Mouse (Mus musculus): ENCODE measurements around the gene Phf1. TPM values are rescaled to one million over a fixed set of nuclear protein-coding genes. Genes with fewer than 3 reads are reported as not detected.

Phf1 gene
- polyA plus RNA-seq, 1 experiment from 2014 or later: 9.8 TPM

DNA sequence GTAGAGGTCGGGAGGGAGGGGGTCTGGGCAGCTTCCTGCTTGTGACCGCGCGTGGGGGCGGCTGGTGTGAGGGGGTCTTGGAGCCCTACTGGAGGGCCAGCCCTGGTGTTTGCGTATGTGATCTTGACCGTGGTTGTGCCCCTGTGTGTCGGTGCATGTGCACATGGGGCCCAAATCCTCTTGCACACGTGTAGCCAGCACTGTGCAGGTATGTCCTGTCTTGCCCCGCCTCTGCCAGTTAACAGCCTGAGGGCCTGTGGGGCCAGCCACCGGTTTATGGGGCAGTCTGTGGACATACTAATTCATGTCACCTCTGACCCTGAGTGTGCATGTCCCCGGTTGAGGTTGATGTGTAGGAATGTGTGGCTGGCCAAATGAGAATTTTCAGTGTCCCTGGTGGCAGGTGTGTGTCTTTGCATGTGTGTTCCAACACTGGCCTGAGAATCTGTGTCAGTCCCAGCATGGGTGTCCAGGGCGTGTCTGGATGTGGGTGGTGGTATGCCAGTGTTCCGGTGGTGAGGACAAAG is 16.3 kb downstream of the Phf1 start:
- H3K4me2 ChIP-seq (ENCODE audit: low read length): peak overlapping the region; percentile 100
- H3K4me1 ChIP-seq (replicated peaks; ENCODE audit: insufficient read depth, low read length): peaks cover 40% of the 10 kb centered on the region
- H3K9ac ChIP-seq (ENCODE audit: low read depth, low read length): peak overlapping the region; percentile 70
- H3K36me3 ChIP-seq (ENCODE audit: insufficient read depth, low read length): no peaks in the 10 kb centered on the region
- peak overlapping the region; percentile 64 for H3K27ac ChIP-seq
- H3K27me3 ChIP-seq (ENCODE audit: insufficient read depth, low read length): no peaks in the 10 kb centered on the region
- ATAC-seq (replicated peaks; ENCODE audit: low FRiP score, low read depth) (peak; percentile 27), DNase-seq (ENCODE audit: low spot score) (peak; percentile 66)
- WGBS: 10% methylated on average over 13 of the region's 14 CpGs
- TF ChIP-seq CTCF (IDR thresholded peaks at IDR 0.05; ENCODE audit: low read depth): peak; percentile 48; the same call in 1 of the 2 replicates
- peak overlapping the region; percentile 78 for H3K4me3 ChIP-seq (replicated peaks; ENCODE audit: low read depth, low read length)
- H3K9me3 ChIP-seq (replicated peaks; ENCODE audit: low read length): no peaks in the 10 kb centered on the region

DNA sequence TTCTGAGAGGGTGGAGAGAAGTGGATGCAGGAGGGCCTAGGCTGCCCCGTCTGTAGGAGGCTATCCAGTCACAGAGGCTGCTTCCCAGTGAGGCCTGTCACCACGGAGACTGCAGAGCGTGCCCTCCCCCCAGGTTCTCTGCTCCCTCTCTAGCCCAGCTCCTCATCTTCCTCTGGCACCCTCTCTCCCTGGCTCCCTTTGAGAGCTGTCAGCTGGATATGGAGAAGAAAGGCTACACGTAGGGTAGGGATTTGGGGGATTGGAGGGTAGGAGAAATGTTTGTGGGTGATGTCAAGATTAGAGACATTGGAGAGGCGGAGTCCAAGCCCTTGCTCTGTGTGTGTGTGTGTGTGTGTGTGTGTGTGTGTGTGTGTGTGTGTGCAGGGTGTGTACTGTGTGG is 17.0 kb downstream of the Phf1 start:
- H3K4me3 ChIP-seq (replicated peaks; ENCODE audit: low read depth, low read length): no peak overlapping the region
- no peak overlapping the region for H3K9ac ChIP-seq (ENCODE audit: low read depth, low read length)
- 0 out of 2 replicates have a peak, but pooled peaks cover 2% of the 10 kb centered on the region for H3K36me3 ChIP-seq (ENCODE audit: insufficient read depth, low read length)
- H3K27me3 ChIP-seq (ENCODE audit: insufficient read depth, low read length): no peaks in the 10 kb centered on the region
- H3K9me3 ChIP-seq (replicated peaks; ENCODE audit: low read length): no peaks in the 10 kb centered on the region
- H3K4me2 ChIP-seq (ENCODE audit: low read length): no peak overlapping the region
- no peak for ATAC-seq (replicated peaks; ENCODE audit: low FRiP score, low read depth)
- WGBS: 52% methylated on average over 5 of the region's 5 CpGs
- peak overlapping the region; percentile 64; the same call in 1 of the 2 replicates for H3K27ac ChIP-seq
- TF ChIP-seq CTCF (IDR thresholded peaks at IDR 0.05; ENCODE audit: low read depth): no peak
- DNase-seq (ENCODE audit: low spot score): no peak
- H3K4me1 ChIP-seq (replicated peaks; ENCODE audit: insufficient read depth, low read length): peaks cover 40% of the 10 kb centered on the region

DNA sequence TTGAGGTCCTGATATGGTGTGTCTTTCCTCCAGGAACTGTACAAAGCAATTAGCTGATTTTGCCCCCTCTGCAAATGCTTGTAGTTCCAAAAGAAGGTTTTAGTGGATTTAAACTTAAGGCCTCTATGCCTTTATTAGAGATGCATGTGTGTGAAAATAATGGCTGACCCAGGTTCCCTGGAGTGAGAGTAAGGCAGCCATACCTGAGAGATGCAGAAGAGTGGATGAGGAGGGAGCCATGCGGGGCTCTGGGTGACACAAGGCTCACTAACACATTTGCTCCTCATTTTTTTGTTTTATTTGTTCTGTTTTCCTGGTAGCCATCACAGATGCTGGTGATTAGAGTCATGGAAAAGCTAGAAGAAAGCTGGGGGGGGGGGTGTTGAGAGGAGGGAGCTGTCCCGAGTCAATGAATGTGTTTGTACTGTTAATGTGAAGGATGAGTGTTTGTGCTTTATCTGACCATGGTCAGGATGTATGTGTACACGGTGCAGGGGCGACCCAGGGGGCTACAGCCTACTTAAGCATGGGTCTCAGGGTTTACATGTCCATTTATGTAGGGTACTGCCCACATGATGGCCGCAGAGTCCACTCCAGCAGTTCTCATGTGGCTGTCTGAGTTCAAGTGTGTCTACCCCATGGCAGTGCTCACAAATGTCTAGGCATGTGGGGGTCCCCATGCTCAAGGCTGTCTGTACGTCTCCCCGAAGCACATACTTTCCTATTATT is 17.9 kb downstream of the Phf1 start:
- no peaks in the 10 kb centered on the region for H3K27me3 ChIP-seq (ENCODE audit: insufficient read depth, low read length)
- peak overlapping the region; percentile 20; the same call in 1 of the 2 replicates for H3K4me3 ChIP-seq (replicated peaks; ENCODE audit: low read depth, low read length)
- 0 out of 2 replicates have a peak overlapping the region, but pooled peaks have one; percentile 38 for H3K9ac ChIP-seq (ENCODE audit: low read depth, low read length)
- WGBS: 30% methylated on average over 7 of the region's 7 CpGs
- no peak for ATAC-seq (replicated peaks; ENCODE audit: low FRiP score, low read depth)
- peaks cover 37% of the 10 kb centered on the region for H3K4me1 ChIP-seq (replicated peaks; ENCODE audit: insufficient read depth, low read length)
- 0 out of 2 replicates have a peak, but pooled peaks cover 5% of the 10 kb centered on the region for H3K36me3 ChIP-seq (ENCODE audit: insufficient read depth, low read length)
- peak overlapping the region; percentile 57 for H3K4me2 ChIP-seq (ENCODE audit: low read length)
- no peaks in the 10 kb centered on the region for H3K9me3 ChIP-seq (replicated peaks; ENCODE audit: low read length)
- DNase-seq (ENCODE audit: low spot score): no peak
- TF ChIP-seq CTCF (IDR thresholded peaks at IDR 0.05; ENCODE audit: low read depth): no peak
- no peak overlapping the region for H3K27ac ChIP-seq

DNA sequence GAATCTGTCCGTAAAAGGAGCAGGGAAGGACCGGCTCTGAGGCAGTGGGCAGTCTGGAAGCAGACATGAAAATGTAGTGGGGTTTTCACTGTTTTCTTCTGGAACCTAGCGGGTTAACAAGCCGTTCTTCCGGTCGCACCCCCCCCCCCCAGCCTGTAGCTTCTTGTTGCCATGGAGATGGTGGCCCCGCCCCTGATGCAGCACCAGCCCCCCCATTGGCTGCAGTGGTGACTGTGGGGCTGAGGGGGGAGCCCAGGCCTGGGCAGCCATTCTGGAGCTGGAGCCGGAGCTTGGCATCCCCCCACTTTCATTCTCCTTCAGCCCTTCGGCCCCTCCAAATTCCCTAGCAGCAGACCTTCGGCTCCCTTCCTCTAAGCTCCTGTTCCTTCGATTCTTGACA is 18.6 kb downstream of the Phf1 start:
- ATAC-seq (replicated peaks; ENCODE audit: low FRiP score, low read depth) (peak; percentile 34; the same call in 1 of the 2 replicates), DNase-seq (ENCODE audit: low spot score) (peak; percentile 91)
- Histone ChIP-seq H3K27ac (no peak overlapping the region), H3K9ac (ENCODE audit: low read depth, low read length) (peak overlapping the region; percentile 38), H3K4me1 (replicated peaks; ENCODE audit: insufficient read depth, low read length) (peaks cover 32% of the 10 kb centered on the region), H3K9me3 (replicated peaks; ENCODE audit: low read length) (no peaks in the 10 kb centered on the region), H3K27me3 (ENCODE audit: insufficient read depth, low read length) (no peaks in the 10 kb centered on the region), H3K4me2 (ENCODE audit: low read length) (peak overlapping the region; percentile 57), H3K36me3 (ENCODE audit: insufficient read depth, low read length) (0 out of 2 replicates have a peak, but pooled peaks cover 5% of the 10 kb centered on the region), H3K4me3 (replicated peaks; ENCODE audit: low read depth, low read length) (peak overlapping the region; percentile 20)
- no peak for TF ChIP-seq CTCF (IDR thresholded peaks at IDR 0.05; ENCODE audit: low read depth)
- WGBS: 2% methylated on average over 11 of the region's 11 CpGs

DNA sequence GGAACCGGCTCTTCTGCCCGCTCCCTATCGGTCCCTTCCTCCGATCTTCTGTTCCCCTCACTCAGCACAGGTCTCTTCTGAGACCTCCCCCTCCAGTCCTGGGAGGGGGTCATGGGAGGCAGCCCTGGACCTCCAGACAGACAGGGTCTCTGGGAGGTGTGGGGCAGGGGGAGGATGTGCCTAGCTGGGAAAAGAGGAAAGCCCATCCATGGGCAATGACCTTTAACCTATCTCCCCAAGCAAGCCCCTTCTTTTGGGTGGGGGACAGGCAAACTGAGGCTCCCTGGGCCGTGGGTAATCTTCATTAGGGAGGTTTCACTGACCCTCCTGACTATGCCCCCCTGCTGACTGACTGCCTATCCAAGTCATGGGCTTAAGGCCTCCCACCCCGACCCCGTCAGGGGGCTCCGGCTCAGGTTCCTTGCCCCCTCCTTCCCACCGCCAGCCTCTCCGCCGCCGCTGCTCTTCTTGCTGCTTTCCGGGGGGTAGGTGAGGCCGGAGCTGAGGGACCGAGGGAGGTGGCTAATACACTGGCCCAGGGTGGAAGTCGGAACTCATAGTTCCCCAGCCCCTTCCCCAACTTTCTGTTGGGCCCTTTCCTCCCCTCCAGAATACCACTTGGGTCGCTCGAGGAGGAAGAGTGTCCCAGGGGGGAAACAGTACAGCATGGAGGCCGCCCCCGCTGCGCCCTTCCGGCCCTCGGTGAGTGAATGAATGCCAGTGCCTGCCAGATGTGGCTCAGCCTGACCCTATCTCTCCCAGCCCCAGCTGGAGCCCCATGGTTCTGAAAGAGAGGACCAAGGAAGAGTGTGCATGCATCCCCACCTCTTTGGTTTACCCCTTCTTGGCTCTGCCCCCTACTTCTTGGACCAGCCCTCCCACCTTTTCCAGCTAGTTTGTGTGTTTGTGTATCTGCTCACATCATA is 19.4 kb downstream of the Phf1 start:
- peaks cover 32% of the 10 kb centered on the region for H3K4me1 ChIP-seq (replicated peaks; ENCODE audit: insufficient read depth, low read length)
- no peaks in the 10 kb centered on the region for H3K9me3 ChIP-seq (replicated peaks; ENCODE audit: low read length)
- 11% methylated on average over 23 of the region's 23 CpGs for WGBS
- peak overlapping the region; percentile 57 for H3K4me2 ChIP-seq (ENCODE audit: low read length)
- H3K4me3 ChIP-seq (replicated peaks; ENCODE audit: low read depth, low read length): peak overlapping the region; percentile 20
- H3K27ac ChIP-seq: 0 out of 2 replicates have a peak overlapping the region, but pooled peaks have one; percentile 19
- no peak for DNase-seq (ENCODE audit: low spot score)
- peaks cover 10% of the 10 kb centered on the region; the same call in 1 of the 2 replicates for H3K36me3 ChIP-seq (ENCODE audit: insufficient read depth, low read length)
- H3K27me3 ChIP-seq (ENCODE audit: insufficient read depth, low read length): no peaks in the 10 kb centered on the region
- no peak for TF ChIP-seq CTCF (IDR thresholded peaks at IDR 0.05; ENCODE audit: low read depth)
- peak overlapping the region; percentile 38; the same call in 1 of the 2 replicates for H3K9ac ChIP-seq (ENCODE audit: low read depth, low read length)
- ATAC-seq (replicated peaks; ENCODE audit: low FRiP score, low read depth): 0 out of 2 replicates have a peak, but pooled peaks have one; percentile 3

DNA sequence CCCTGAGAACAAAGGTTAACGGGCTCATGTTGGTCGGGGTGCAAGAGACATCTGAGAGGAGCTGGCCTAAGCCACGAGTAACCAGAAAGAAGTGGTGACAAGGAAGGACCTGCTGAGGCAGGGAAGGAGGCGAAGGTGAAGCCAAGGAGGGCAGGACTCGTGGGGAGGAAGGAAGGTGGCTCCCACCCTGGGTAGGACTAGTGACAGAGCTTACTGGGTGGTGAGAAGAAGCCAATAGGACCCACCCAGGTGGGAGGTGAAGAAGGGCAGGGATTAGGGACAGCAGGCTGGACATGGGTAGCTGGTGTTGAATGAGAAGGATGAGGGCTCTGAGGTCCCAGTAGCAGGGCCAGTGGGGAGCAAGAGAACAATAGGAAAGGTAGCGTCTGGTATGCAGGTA is 20.3 kb downstream of the Phf1 start:
- no peak for ATAC-seq (replicated peaks; ENCODE audit: low FRiP score, low read depth)
- H3K27ac ChIP-seq: no peak overlapping the region
- no peak for TF ChIP-seq CTCF (IDR thresholded peaks at IDR 0.05; ENCODE audit: low read depth)
- peak overlapping the region; percentile 57 for H3K4me2 ChIP-seq (ENCODE audit: low read length)
- H3K27me3 ChIP-seq (ENCODE audit: insufficient read depth, low read length): no peaks in the 10 kb centered on the region
- H3K4me1 ChIP-seq (replicated peaks; ENCODE audit: insufficient read depth, low read length): peaks cover 32% of the 10 kb centered on the region
- H3K9me3 ChIP-seq (replicated peaks; ENCODE audit: low read length): no peaks in the 10 kb centered on the region
- whole genome bisulfite sequencing: 32% methylated on average over 6 of the region's 6 CpGs
- H3K4me3 ChIP-seq (replicated peaks; ENCODE audit: low read depth, low read length): no peak overlapping the region
- no peak for DNase-seq (ENCODE audit: low spot score)
- peaks cover 20% of the 10 kb centered on the region for H3K36me3 ChIP-seq (ENCODE audit: insufficient read depth, low read length)
- peak overlapping the region; percentile 38; the same call in 1 of the 2 replicates for H3K9ac ChIP-seq (ENCODE audit: low read depth, low read length)

Measured in kidney, postnatal 0 days (tissue).